Mouse (Mus musculus) urinary bladder, postnatal 36 days (tissue): ENCODE measurements at regions not wholly inside any gene's neighbourhood (a gene's known extent, or its start where the extent isn't known, plus 50 kb on each side); places are given as distances from the start of the nearest gene placed in this dataset.
"Not testable (repeated sequence)": the region's sequence is repeated elsewhere in the genome, so short reads cannot be mapped to it uniquely, and the experiment has no call there.

ENCODE experiments used
- DNase-seq, 2 experiments: peaks; one replicate each; pipeline ENCODE4 v3.0.0; 2022; ENCODE audit warnings: low spot score in 2 of 2, mixed read lengths in 1 of 2

DNA sequence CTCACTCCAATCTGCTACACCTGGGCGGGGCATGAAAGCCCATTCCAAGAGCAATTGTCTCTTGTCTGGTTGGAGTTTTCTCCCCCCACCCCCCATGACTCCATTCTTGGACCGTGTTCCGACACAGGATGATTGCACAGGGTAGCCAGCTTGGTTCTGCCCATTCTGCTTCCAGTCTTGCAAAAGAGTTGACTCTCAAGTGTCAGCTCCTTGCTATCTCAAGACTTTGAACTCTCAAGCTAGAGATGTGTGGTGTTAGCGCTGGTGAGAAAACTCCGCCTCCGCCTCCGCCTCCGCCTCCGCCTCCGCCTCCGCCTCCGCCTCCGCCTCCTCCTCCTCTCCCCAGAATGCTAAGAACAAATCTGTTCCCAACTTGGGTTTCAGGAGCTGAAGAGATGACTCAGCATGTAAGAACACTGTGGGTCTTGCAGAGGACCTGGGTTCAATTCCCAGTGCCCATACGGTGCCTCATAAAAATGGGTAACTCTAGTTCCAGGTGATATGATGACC is 135.1 kb downstream of the Bcat1 start:
- DNase-seq: no peak

DNA sequence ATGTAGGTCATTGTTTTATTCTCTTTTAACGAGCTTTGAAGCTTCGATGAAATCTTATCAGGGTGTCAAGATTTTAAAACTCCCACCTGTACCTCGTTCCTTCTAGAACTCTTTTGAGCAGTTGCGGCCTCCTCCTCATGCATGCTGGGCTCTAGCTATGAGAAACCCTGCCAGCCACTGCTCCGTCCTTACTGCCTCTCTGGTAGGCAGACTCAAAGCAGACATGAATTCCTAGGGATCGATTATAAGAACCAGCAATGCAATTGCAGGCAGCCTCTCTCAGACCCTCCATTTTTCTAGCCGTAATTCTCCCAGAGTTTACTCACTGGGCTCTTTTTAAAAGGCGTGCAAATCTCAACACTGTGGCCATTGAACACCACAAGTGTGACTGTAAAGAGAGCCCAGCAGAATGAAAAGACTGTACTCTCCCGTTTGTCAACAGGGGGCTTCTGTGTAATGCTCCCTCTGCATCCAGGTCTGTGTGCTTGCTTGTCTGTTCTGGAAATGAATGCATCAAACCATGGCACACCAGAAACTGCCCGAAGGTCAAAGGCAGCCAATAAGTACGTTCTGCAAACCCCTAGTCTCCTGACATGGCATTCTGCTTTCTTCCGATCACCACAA is 137.3 kb downstream of the Bcat1 start:
- DNase-seq: no peak

DNA sequence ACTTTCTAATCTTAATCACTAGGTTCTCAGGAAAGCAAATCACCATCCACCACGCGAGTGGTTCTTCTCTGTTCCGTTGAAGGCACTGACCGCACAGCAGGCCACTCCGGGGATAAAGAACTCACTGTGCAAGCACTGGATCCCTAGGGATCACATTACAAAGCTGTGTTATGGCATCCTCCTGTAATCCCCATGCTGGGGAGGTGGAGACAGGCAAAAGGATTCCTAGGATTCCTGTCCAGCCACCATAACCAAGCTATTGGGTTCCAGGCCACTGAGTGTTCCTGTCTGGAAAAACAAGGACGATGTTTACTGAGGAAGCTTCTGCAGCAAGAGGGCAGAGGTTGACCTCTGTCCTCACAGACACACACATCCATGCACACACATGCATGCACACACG is 138.8 kb downstream of the Bcat1 start:
- DNase-seq: no peak

GRCm38 (mm10) chr6:144933722-144934235 is 142.2 kb downstream of the Bcat1 start:
- DNase-seq: no peak

GRCm38 (mm10) chr6:144932402-144932801 is 143.6 kb downstream of the Bcat1 start:
- DNase-seq: no peak

DNA sequence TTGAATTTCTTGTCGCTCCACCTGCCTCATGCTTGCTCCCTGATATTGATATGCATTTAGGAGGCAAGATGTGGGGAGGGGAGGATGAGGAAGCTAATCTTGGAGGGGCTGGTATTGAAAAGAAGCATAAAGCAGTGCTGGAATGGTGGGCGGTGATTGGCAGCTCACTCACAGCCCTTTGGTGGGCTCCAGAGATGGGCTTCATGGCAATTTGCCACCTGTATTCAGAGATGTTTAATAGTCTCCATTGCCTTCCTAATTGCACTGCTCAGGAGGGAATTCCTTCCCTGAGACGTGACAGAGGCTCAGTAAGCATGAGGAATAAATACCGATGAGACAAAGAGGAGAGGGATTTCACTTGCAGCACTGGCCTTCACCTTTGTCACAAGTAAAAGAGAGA is 146.0 kb downstream of the Bcat1 start:
- no peak for DNase-seq

GRCm38 (mm10) chr6:144929262-144929855 is 146.6 kb downstream of the Bcat1 start:
- DNase-seq: no peak

GRCm38 (mm10) chr6:144927599-144927998 is 145.8 kb upstream of the Sox5 start:
- DNase-seq: no peak

DNA sequence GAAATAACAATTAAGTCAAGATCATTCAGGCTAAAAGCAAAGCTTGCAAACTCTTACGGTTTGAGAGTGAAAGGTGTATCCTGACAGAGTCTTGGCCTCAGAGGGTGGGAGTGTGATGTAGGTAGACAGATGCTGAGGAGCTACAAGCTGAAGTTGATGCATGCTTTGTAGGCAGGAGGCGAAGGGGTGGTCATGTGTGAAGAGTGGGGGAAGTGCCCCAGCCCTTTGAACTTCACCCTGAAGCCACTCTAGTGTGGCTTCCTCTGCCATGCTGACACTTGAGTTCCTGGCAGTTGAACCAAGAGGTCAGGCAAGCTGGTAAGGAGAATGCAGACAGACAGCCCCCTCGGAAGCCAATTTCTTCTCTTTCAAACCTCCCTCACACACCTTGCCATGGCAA is 141.0 kb upstream of the Sox5 start:
- DNase-seq: no peak

GRCm38 (mm10) chr6:144919750-144920149 is 138.0 kb upstream of the Sox5 start:
- no peak for DNase-seq

- DNase-seq: no peak
Measured at GRCm38 (mm10) chr6:144917128-144917527, 135.4 kb upstream of the Sox5 start.

DNA sequence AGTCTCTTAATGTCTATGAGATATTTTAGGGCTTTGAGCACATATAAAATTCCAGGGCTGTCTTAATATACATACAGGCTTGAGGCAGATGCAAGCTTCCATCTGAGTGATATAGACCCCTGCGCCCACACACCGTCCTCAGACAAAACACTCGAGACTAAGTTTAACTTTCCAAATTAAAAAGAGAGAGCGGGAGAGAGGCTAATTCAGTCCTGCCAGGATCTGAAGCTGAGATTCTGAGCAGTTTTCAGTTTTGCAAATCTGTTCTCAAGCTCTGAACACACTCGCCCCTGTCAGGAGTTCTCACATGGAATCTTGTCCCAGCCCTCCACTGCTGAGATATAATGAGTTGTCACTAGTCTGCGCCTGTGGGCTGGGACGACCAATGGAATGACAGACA is 130.0 kb upstream of the Sox5 start:
- DNase-seq: no peak

- DNase-seq: no peak
Measured at GRCm38 (mm10) chr6:144910392-144910791, 128.6 kb upstream of the Sox5 start.

DNA sequence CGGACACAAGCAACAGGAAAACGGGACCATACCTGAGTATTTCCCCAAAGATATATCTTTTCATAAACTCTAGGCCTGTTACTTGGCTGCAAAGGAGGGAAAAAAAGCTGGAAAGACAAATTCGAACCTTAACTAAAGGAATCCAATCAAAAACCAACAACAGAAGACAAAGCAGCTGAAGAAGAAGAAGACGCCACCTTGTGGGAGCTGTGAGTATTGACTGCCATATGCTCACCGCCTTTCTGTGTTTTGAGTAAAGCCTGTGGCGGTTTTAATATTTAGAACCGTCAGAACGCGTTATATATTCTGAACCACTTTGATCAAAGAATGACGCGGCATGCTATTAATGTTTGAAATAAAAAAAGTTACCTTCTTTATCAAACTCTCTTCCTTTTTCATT is 126.9 kb upstream of the Sox5 start:
- no peak for DNase-seq

DNA sequence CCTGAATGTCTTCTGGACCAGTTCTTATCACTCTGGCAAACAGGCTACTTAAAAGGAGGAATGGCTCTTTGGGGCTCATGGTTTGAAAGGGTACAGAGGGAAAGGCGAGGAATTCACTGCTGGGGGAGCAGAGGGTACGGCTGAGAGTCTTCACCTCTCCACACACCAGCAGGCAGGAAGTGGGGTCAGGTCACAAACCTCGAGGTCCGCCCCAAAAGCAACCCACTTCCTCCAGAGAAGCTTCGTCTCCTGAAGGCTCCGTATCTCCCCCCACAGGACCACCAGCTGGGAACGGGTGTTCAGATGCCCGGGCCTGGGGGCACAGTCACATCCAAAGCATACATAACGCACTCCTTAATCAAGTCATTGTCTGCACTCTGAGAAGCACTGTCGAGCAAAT is 121.4 kb upstream of the Sox5 start:
- DNase-seq: no peak

GRCm38 (mm10) chr6:144902267-144902995 is 120.7 kb upstream of the Sox5 start:
- DNase-seq: peak; percentile 3 to 22

DNA sequence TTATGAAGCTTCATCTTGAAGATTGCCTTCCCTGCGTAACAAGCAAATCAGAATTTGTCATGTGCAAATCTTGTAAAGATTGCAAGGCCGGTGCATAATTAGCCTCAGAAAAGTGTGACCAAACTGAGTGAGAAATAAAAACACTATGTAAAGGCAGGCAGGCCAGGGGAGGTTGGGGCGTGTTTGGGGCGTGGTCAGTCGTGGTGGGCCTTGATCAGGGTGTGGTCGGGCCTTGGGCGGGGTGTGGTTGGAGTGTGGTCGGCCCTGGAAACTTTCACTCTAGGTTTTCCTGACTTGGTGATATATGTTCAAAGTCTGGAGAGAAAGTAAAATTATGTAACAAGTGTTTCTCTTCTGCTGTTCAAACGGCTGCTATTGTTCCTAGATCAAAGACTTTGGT is 120.0 kb upstream of the Sox5 start:
- no peak for DNase-seq

GRCm38 (mm10) chr6:144900858-144901257 is 119.1 kb upstream of the Sox5 start:
- not testable (repeated sequence) for DNase-seq

DNA sequence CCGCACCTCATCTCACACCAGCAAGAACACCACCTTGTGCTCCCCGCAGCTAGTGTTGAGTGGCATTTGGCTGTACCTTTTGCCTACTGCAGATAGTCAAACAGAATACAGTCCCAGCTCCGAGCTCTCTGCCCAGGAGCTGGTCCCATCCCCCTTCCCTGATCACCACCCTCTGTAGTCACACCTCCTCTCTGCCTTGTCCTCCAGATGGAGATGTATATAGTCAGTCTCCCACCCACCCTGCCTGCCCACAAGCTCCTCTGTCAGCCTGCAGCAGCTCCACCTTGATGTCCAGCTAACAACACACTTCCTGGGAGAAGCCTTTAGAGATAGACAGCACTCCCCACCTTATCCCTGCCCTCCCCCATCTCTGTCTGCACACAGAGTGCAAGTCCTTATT is 115.7 kb upstream of the Sox5 start:
- DNase-seq: no peak

DNA sequence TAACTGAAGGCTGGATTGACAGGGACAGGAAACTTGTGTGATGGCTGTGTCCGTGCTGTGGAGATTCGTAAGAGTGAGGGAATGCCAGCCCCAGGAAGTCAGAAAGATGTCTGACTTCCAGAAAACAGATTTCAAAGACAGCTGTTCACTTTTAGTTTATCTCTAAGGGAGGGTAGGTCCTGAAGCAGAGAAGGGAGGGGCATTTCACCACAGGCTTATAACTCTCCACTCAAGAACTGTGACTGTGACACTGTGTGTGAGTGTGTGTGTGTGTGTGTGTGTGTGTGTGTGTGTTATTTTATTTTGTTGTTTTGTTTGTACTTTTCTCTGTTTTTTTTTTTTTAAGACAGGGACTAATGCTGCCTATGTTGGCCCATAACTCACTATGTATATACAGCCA is 109.1 kb upstream of the Sox5 start:
- DNase-seq: no peak

DNA sequence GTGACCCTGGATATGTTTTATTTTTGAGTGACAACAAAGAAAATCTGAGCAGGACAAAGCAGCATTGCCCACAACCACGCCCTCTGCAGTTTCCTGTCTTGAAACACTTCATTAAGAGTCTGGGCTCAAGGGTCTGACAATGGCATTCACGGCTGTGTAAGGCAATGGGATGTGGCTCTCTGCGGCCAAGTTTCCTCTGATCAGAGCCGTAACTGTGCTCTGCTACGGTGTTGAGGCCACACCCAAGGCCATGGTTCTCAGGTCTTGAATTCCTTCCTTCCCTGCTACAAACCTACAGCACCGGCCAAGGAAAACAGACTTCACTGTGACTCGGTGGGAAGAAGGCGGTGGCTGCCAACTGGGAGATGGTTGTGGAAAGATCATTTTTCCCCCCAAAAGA is 108.4 kb upstream of the Sox5 start:
- DNase-seq: no peak

- no peak for DNase-seq
Measured at GRCm38 (mm10) chr6:144883117-144883516, 101.3 kb upstream of the Sox5 start.

GRCm38 (mm10) chr6:144880098-144880497 is 98.3 kb upstream of the Sox5 start:
- DNase-seq: no peak
